Mouse (Mus musculus) megakaryocyte, adult 5-6 weeks (primary cell): ENCODE results near the gene Slc31a1. TPM values are rescaled to one million over a fixed set of nuclear protein-coding genes. Genes with fewer than 3 reads are reported as not detected.

Source experiments
- ATAC-seq: 2 replicates; pipeline ENCODE4 v1.8.0; 2016; ENCODE audit warnings: mild to moderate bottlenecking, inconsistent platforms; ENCODE audit not compliant: poor library complexity, severe bottlenecking
- total RNA-seq, 2 experiments: library from RNA; stranded (forward) in 1 of 2; stranded (reverse) in 1 of 2; fragments of 153-499, 151-499 nt in 1 of 2; fragments of 221-1000, 200-1000 nt in 1 of 2; gene quantifications; 2 replicates each; pipeline versions ENCODE4 v1.2.3 to v1.2.4; 2015 to 2017

Slc31a1 gene
- total RNA-seq, 2 experiments from 2014 or later = 20.7 to 26.1 TPM

DNA sequence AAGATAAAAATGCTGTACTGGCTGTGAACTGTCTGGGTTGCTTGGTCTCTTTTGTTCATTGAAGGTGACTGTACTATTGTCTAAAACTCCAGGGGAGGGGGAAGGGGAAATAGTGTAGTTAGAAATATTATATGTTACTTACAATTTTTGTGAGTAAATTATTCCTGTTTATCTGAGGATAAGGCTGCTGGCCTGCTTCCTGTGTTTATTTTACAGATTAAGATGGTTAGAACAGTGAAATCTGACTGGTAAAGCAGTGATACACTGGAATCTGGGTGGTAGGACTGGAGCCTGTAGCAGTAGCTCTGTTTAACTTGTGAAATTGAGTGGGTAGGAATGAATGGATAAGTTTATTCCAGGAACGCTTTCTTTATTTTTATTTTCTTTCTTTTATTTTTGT is 1.5 kb downstream of the Slc31a1 start:
- ATAC-seq = no peak

DNA sequence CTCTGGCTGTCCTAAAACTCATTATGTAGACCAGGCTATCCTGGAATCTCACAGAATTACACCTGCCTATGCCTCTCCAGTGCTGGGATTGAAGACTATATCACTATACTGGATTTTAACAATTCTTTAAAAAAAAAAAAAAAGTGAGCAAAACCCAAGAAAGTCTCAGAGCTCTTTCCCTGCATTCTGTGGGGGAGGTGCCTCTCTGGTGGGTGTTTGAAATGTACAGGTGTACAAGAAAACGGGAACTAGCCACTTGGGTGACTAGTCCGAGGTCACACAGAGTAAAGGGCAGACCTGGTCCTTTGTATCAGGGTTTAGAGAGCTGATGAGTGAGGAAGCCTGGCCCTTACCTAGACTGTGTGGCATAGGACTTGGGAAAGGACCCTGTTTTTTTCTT is 1.9 kb downstream of the Slc31a1 start:
- no peak for ATAC-seq

DNA sequence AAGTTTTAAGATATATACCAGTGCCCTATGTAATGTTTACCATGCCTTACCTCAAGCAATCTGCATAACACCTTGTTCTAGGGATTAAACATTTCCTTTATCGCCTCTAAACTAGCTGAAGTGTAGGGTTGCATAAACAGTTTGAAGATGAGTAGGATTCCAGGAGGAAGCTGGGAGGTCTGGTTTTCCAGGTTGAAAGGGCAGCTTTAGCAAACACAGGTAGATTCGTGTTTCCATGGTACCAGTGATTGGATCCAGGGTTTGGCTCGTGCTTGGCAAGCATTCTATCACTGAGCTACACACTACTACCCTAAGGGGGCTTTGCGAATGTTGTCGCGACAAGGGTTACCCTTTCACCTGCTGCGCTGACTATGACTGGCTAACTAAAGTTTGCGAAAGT is 3.8 kb downstream of the Slc31a1 start:
- ATAC-seq = no peak

DNA sequence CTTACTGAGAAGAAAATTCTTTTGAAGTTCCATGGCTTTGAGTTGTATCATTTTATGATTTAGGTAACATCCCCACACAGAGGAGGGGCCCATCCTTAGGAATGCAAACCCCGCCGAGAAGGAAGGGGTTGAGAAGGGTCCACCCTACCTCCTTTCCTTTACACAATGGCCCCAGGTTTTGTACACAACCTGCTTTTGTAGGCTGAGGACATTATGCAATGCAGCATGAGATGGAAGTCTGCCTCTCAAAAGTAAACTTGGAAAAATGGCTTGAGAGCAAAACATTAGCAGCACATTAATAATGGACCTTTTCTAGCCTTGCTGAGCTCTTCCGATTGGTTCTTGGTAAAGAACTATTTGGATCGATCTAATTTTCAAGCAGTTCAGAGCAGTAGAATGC is 5.8 kb downstream of the Slc31a1 start:
- ATAC-seq = 0 out of 2 replicates have a peak, but pooled peaks have one; percentile 28

DNA sequence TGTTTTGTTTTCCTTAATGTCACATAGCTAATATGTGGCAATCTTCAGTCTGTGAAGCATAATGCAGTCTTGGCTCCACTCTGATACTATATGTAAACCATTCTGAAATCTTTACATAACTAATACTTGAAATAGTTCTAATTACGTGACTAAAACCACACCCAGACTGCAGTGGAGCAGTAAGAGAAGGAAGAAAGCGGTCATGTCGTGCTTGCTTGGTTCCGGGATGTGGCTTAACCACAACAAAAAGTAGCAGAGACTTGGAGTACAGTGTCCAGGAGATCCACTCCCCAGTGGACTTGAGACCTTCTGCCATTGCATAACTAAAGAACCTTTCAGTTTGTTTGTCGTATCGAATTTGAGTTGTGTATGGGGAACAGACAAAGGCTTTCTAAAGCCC is 7.1 kb downstream of the Slc31a1 start:
- peak; percentile 90 for ATAC-seq

DNA sequence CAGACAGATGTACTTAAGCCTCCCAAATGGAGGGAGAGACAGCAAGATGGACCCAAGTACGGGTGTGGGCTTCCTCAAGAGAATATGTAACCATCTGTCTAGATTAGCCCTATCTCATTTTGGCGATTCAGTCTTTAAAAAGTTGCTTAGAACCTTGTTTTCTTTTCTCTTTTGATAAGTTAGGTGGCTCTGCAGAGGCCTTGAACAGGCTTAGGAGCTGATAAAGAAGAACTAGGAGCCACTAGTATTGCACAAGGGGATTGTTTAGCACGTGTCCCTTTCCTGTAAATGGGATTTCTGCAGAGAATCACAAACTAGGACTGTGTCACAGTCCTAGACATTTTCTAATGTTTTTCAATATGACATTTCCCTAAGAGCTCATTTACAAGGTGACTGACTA is 8.6 kb downstream of the Slc31a1 start:
- no peak for ATAC-seq

DNA sequence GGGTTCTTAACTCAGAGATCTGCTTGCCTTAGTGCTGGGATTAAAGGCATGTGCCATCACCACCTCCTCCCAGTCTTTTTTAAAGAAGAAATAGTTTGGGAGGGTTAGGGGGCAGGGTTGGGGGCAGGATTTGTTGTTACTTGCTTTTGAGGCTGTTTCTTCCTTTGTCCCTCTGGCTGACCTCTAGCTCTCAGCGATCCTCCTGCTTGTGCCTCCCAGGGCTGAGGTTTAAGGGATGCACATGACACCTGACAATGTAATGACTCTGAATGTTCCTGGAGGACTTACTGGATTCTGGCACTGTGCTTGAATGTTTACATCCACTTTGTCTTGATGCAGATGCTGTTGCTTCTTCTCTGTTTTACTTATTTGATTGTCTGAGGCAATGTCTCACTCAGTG is 11.9 kb downstream of the Slc31a1 start:
- ATAC-seq = no peak

DNA sequence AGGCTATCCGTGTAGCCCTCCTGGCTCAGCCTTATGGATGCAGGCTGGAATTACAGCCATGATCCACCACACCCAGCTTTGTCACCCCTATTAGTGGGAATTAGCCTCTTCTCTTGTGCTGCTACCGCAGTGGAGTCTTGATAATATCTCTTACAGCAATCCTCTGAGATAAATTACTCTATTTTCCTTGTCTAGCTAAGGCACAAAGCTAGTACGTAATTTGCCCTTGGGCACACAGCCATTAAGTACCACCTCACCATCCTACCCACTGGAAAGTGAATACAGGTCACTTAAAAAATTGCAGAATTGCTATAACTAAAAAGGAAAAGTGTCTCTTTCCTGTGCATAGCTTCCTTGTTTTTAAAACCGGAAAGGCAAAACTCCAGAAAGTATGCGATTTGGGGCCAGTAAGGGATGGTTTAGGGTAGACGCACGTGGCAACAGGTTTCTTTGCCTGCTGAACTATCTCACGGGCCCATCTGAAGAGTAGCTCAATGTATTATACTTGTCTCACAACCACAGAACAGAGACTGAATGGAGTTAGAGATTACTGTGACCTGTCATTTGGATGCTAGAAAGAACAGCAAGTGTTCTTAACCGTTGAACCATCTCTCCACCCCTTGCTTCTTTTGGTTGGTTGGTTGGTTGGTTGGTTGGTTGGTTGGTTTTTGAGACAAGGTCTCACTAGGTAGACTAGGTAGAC is 12.4 kb downstream of the Slc31a1 start:
- no peak for ATAC-seq

DNA sequence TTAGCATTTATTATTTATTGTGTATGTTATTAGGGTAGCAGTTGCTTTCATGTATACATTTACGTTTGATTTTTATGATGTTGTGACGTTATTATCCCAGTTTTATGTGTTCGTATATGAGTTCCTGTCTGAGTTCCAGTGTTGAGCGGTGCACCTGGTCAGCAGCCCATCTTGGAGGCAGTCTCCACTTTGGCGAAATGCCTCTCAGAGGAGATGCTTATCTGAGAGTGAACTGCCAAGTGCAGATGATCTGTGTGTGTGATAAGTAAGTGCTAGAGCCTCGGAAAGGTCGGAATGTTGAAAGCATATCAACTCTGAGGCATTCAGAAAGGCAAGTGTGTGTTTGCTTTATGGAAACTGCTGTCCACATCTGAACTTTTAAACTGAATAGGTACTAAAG is 13.1 kb downstream of the Slc31a1 start:
- ATAC-seq = no peak

DNA sequence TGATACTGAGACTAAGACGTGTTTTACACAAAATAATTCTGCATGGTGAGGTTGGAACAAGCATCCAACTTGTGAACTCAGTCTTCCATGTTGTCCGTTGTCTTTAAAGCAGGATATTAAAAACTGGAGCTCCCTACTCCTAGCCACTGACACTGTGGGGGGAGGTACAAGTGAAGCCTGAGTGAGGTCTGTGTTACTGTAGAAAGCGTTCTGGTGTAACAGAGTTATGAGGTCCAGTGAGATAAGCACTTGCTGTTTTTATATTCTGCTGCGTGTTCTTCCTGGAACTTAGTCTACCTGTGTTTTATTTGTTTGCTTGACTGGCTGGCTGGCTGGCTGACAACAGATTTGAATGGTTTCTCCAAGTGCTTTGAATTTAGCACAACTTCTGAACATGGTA is 13.8 kb downstream of the Slc31a1 start:
- ATAC-seq = no peak

DNA sequence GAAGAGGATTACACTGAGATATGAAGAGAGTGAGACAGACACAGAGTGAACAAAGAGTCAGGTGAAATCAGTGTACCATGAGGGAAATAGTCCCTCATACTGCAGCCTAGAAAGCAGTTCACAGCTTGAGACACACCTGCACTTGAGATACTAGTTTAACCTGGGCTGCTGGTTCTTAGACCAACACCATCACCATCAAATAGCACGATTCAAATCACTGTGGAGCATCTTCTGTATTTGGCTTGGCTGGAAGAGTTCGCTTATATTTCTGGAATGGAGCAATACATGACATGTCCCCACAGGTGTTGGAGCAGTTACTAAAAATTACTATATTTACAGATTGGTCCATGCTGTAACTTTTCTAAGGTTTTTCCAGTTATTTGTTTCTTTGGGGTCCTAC is 15.6 kb downstream of the Slc31a1 start:
- no peak for ATAC-seq

DNA sequence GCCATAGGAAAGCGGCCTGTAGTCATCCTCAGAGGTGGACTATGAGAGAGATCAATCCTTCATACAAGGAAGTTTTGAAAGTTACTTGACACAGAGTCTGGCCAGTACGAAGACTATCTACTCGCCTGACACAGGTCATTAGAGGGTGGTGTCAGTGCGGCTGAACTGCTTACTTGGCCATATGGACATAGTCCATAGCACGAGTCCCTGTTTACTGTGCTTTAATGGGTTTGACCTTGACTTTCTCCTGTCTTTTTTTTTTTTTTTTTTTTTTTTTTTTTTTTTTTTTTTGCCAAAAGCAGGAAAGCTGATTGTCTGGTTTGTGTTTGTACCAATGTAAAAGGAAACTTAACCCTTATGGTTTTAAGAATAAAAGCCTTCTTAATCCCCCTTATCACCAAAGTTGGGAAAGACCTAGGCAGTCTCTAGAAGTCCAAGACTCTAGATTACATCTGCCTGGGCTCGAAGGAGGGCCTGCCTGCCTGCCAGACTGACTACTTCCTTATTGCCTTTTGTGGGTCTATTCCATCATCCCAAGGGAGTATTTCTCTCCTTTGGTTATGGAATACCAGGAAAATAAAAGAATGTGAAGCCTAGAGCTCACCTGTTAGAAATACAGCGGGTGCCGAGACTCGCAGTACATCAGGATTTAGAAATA is 19.3 kb downstream of the Slc31a1 start:
- no peak for ATAC-seq

DNA sequence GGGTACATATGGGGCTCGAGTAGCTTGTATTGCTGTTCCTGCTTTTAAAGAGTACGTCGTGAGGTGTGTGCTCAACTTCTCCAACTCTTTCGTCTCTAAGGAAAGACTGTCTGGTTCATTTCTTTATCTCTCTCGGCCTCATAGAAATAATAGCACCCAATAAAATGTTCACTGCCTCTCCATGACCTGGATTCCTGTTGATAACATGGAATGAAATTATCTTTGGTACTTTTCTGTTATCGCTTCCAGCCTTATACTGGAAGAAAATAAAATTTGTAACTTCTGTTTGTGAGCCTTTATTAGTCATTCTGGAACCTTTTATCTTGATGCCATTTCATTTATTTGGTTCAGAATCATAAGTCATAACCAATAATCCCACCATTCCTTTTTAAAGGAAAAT is 22.7 kb downstream of the Slc31a1 start:
- no peak for ATAC-seq

DNA sequence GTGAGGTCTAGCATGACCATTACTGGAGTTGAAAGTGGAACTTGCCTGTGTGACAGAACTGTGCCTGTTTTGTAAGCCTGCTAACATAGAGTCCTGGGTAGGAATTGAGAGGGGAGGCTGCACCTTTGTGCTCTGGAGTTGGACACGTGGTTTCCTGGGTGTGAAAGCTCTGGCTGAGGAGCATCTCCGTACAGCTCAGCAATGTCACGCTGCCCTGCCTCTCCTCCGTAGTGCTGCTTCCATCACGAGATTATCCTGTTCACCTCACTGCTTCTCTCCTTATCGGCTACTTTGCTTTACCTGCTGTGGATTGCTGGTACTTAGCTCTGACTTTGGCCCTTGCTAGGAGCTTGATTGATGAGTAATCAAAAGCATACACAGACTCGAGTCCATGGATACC is 23.2 kb downstream of the Slc31a1 start:
- ATAC-seq = no peak

DNA sequence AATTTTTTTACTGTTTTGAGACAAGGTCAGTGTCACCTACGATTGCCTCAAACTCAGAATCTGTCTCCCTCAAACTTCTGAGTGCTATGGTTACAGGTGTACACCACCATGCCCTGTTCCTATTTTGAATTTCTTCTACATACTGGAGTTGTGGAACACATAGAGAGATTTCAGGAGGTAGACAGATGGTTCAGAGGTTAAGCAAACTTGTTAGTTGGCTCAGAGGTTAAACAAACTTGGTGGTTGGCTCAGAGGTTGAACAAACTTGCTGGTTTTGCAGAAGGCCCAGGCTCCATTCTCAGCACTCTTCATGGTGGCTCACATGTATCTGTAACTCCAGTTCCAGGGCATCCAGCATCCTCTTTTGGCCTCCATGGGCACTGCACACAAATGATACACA is 23.6 kb downstream of the Slc31a1 start:
- no peak for ATAC-seq

DNA sequence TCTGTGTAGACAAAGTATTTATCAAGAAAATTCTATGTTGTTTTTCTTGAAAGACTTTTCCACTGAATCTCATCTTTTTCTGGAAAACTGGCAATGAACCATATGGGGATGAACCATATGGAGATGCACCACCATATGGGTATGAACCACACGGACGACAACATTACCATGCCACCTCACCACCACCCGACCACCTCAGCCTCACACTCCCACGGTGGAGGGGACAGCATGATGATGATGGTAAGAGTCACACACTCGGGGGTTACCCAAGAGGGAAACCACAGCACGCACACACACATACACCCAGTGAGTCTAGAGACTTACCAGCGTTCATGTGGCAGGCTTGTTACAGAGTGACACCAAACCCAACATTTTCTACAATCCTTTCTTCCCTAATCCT is 24.9 kb downstream of the Slc31a1 start:
- no peak for ATAC-seq

DNA sequence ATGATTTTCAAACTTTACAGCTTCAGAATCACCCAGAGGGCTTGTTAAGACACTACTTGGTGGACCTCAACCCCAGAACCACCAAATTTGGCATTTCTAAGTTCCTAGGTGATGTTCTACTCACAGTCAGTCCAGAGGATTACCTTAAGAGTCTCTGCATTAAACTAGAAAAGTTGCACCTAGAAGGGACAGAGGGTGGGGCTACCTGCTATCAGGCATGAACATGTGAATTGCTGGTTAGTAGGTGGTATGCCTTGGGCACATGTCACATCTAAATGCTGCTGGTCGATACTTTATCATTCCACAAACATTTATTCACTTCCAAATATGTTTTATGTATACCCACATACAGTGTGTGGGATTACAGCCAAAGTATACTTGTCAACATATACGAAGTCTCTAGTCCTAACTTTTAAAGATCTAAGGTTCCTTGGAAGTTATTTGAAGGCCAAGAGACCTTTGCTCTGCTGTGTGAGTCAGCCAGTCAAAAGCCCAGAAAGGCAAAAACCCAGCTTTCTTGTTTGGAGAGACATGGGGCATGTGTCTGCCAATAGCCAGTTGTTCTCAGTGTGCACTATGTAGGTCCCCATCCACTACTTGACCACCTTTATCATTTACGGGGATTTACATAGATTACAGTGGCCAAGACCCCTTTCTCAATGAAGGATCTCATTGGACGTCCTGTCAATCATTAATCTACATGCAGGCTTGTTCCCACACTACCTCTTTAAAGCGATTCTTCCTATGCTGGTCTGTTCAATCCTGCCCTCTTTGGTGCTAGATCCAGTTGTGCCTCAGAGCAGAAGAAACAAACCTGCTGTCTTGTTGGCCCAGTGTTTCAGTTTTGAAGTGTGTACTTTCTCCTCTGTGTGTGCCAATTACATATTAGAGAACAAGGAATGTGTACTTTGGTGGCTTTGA is 29.3 kb downstream of the Slc31a1 start:
- ATAC-seq = no peak

DNA sequence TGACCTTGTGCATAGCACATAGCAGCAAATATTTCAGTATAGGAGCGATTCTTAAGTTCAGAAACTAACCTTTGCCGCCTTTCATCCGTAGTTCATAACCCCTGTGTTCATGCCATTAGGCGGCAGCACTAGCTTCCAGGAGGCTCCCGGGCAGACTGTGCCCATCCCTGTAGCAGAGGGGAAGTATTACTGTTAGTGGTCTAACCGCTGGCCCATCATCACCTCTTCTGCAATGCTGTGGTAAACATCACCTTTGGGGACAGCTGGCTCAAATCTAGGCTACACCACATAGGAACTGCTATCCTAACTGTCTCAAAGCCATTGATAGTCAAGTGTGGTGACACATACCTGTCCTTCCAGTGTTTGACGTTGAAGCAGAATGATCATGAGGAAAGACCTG is 31.4 kb downstream of the Slc31a1 start:
- peak; percentile 98 for ATAC-seq

DNA sequence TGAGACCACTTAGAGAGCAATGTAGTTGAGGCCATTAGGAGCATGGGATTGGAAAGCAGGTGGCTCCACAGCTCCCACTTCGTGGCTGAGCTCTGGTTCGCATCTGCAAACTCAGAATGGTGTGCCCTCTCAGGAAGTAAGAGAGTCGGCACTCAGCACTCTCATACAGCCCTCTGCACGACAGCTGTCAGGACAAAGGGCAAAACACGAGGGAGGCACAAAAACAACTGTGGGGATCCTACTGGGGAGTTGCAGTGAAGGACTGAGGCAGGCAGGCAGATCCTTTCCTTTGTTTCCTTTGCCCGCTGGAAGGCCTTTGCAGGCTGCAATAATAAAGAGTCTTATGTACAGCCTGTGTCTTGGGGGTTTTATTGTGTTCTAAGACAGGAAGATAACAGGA is 32.9 kb downstream of the Slc31a1 start:
- no peak for ATAC-seq

DNA sequence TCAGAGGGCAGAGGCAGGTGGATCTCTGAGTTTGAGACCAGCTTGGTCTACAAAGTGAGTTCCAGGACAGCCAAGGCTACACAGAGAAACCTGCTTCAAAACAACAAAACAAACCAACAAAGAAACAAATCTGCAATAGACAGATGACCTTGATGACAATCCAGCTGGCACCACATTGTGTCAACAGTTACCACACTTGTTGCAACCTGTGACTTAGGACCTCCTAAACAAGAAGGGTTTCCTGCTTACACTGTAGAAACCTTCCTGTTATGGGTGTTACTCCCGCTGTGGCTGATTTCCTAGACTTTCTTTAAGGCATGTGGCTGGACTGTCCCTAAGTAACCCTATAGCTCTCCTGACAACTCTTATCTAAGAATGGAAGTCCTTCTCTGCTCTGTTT is 35.3 kb downstream of the Slc31a1 start:
- peak; percentile 38; the same call in 1 of the 2 replicates for ATAC-seq

DNA sequence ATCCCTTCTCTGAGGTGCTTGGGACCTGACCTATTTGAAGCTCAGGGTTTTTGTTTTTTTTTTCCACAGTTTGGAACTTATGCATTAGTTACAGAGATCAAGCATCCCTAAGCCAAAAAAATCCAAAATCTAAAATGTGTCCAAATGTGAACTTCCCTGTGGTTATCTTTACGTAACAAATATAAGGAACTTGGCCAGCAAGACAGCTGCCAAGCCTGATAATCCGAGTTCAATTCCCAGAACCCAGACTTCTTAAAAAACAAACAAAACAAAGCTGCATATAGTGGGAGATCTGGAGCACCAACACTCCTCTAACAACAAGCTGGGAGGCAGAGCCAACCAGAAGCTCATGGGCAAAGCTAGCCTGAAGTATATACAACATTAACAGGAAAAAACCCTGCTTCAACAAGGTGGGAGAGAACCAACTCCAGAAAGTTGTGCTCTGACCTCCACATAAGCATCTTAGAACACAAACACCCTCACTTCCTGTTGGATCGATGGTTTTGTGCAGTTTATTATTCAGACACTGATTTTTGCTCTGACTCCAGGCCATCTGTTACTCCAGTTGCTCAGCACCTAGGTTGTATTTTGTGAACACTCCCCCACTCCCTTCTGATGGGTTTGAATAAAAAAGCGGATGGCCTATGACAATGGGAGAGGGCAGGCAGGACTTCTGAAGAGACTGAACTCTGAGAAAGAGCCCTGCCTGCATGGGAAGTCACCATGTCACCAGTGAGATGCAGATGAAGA is 37.3 kb downstream of the Slc31a1 start:
- ATAC-seq = no peak
